Mouse (Mus musculus): ENCODE results near the gene Hdac4.

DNA sequence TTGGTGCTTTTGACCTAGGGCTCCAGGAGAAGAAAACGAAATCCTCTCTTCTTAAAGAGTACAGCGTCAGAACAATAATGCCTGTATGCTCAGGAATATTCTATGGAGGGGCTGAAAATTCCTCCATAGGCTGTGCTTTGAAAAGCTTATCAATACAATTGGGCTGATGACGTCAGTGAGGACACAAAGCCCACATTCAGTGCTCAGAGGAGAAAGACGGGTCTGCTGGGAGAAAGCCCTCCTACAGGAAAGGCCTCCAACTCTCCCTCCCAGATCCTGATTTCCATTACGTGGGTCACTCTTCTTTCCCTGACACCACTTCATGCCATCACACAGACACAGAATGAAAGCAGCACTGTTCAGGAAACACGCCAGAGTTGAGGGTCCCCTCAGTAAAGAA lies 159.7 kb downstream of the Hdac4 start:
- TF ChIP-seq POLR2A (IDR thresholded peaks at IDR 0.05; ENCODE audit: control insufficient read depth, low read depth, low read length) (no peak), CTCF (IDR thresholded peaks at IDR 0.05; ENCODE audit: control insufficient read depth, insufficient read depth, insufficient replicate concordance, low read depth, low read length) (no peak)

All from testis, adult 2 months (tissue).